Mouse (Mus musculus): ENCODE measurements around the gene Zfp39. TPM values are rescaled to one million over a fixed set of nuclear protein-coding genes. Genes with fewer than 3 reads are reported as not detected.

Zfp39 gene
- polyA plus RNA-seq, 1 experiment from 2014 or later, result 6.9 TPM

DNA sequence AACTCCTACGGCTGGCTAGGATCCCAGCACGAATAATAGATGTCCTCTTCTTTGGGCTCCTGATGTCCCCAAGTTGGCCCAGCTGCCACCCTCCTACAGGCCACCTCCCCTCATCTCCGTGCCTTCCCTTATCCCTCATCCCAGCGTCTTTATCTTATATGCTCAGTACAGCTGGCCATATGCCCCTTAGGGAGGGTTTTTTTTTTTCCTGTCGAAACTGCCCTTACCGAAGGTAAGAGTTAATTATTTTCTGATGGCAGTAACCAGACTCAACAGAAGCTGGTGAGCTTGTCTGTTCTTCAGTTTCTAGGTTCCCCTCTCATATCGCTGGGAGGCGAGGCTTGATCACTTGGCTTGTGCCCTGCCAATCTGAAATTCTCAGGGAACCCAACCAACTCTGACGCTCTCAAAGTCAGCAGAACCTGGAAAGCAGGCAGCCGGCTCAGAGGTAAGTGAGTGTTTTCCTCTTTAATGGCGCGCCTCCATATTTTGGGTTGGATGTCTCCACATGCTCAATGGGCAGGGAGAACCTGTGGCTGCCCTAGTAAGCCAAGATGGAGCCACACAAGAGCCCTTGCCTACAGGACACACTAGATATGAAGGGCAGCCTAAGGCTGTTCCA is 13.8 kb upstream of the Zfp39 start, which contains the start of gene Btnl10:
TSS of gene Btnl10 (plus strand) at position 164 of the 622 bp plus-strand sequence.
- Histone ChIP-seq H3K27ac (no peak within 1 kb of the TSS), H3K27me3 (no peaks in the 10 kb centered on the region), H3K9ac (no peak within 1 kb of the TSS), H3K9me3 (no peaks in the 10 kb centered on the region), H3K4me3 (no peak within 1 kb of the TSS), H3K36me3 (no peaks in the 10 kb centered on the region), H3K4me2 (no peak within 1 kb of the TSS), H3K4me1 (peaks cover 5% of the 10 kb centered on the region; the same call in 1 of the 2 replicates)
- WGBS, result 74% methylated on average over 12 of the region's 12 CpGs
- ATAC-seq (ENCODE audit: insufficient number of reproducible peaks, insufficient read depth, low FRiP score, low TSS enrichment, low read depth), result no peak

DNA sequence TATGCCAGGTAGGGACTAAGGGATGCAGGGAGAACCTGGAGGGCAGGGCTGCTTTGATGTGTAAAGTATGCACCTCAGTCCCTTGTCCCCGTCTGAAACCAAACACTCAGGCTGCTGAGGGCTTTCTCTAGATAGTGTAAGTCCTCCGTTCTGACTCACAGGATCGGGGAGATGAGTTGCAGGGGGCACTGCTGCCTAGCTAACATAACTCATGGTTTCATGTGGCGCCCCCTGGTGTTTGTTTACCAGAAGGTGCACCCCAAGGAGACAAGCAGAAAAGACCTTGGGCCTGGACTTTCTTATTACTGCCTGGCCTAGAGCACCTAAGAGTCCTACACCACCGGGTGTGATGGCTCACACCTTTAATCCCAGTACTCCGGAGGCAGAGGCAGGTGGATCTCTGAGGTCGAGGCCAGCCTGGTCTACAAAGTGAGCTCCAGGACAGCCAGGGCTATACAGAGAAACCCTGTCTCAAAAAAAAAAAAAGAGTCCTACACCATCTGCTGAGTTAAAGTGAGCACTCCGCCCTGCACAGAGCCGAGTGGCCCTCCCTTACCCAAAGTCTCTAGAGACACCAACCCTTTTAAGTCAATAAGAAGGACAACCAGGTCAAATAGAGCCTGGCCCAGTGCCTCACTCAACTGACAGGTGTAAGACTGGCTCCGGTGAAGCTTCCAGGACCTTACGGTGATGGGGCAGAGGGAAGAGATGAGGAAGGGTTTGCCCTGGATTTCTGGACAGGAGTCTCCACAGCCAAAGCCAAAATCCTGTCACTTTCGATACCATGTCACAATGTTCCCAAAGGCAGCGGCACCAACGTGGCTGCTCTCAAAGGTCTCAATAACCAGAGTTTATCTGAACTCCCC is 13.1 kb upstream of the Zfp39 start:
- Histone ChIP-seq H3K27ac (no peak overlapping the region), H3K36me3 (no peaks in the 10 kb centered on the region), H3K9ac (no peak overlapping the region), H3K27me3 (no peaks in the 10 kb centered on the region), H3K4me2 (no peak overlapping the region), H3K9me3 (no peaks in the 10 kb centered on the region), H3K4me1 (peaks cover 5% of the 10 kb centered on the region; the same call in 1 of the 2 replicates), H3K4me3 (no peak overlapping the region)
- ATAC-seq (ENCODE audit: insufficient number of reproducible peaks, insufficient read depth, low FRiP score, low TSS enrichment, low read depth), result no peak
- 56% methylated on average over 14 of the region's 14 CpGs for WGBS

DNA sequence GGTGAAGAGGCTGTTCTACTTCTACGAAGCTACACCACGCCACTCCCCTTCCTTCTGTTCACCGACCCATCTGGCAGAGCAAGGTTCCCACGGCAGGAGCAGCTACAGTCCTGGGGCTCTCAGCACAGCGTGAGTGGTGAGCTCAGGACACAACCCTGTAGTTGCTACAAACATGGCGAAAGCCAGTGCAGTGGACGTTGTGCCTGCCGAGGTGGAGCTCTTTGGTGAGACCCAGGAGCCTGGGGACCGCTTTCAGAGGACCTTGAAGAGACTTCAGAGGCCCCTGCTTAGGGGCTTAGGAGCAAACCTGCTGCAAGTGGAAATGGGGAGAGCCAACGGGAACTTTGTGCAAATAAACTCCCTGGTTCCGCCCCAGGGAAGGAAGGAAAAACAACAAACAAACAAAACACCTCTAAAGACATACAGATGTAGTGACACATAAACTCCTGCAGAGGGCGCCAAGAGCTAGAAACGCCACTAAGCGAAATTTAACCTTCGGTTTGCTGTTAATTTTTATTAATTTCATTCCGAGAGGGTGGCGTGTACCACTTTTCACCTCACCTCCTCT is 10.5 kb upstream of the Zfp39 start:
- Histone ChIP-seq H3K9me3 (no peaks in the 10 kb centered on the region), H3K4me1 (peaks cover 5% of the 10 kb centered on the region; the same call in 1 of the 2 replicates), H3K36me3 (no peaks in the 10 kb centered on the region), H3K4me2 (peak overlapping the region; percentile 71), H3K27me3 (no peaks in the 10 kb centered on the region), H3K27ac (no peak overlapping the region; the same call in 1 of the 2 replicates), H3K9ac (peak overlapping the region; percentile 65), H3K4me3 (peak overlapping the region; percentile 43)
- no peak for ATAC-seq (ENCODE audit: insufficient number of reproducible peaks, insufficient read depth, low FRiP score, low TSS enrichment, low read depth)
- WGBS, result 17% methylated on average over 17 of the region's 17 CpGs

DNA sequence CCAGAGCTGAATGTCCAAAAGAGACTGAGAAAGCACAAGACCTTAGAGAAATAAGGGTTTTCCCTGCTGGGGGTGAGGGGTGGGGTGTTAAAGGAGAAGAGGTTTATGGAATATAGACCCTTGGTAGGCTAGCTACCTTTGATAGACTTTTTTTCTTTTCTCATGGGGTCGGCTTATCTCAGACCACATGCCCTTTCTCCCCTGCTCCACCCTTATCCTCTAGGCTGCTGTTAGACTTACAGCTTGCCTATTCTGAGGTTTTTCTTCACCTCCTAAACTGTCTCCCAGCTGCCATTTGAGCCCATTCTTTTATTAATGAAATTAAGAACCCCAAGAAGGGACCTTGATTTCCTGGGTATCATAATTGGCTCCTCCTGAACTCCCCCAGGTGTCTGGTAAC is 9.8 kb upstream of the Zfp39 start:
- Histone ChIP-seq H3K9me3 (no peaks in the 10 kb centered on the region), H3K27me3 (no peaks in the 10 kb centered on the region), H3K36me3 (no peaks in the 10 kb centered on the region), H3K4me1 (peaks cover 5% of the 10 kb centered on the region; the same call in 1 of the 2 replicates), H3K4me2 (0 out of 2 replicates have a peak overlapping the region, but pooled peaks have one; percentile 71), H3K27ac (no peak overlapping the region), H3K4me3 (no peak overlapping the region), H3K9ac (no peak overlapping the region; the same call in 1 of the 2 replicates)
- 78% methylated on average over 1 of the region's 1 CpGs for WGBS
- no peak for ATAC-seq (ENCODE audit: insufficient number of reproducible peaks, insufficient read depth, low FRiP score, low TSS enrichment, low read depth)

DNA sequence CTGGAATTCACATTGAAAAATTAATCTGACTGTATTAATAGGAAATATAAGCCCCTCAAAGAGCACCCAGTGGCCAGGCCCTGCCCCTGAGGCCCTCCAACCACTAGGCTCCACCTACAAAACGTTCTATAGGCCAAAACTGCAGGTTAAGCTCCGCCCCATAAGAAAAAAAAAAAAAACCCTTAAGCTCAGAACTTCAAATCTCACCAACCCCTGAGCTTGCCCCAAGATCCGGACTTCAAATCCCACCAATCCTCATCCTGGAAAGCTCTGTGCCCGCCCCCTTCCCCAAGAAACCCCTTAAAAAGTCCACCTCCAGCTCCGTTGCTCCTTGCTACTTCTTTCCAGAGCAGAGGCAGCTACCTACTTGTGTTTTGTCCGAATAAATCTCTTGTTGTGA is 813 bp upstream of the Zfp39 start:
- Histone ChIP-seq H3K36me3 (peaks cover 23% of the 10 kb centered on the region), H3K4me3 (no peak overlapping the region), H3K27ac (no peak overlapping the region), H3K4me1 (peaks cover 12% of the 10 kb centered on the region), H3K4me2 (0 out of 2 replicates have a peak overlapping the region, but pooled peaks have one; percentile 82), H3K9me3 (no peaks in the 10 kb centered on the region), H3K27me3 (no peaks in the 10 kb centered on the region), H3K9ac (no peak overlapping the region)
- no peak for ATAC-seq (ENCODE audit: insufficient number of reproducible peaks, insufficient read depth, low FRiP score, low TSS enrichment, low read depth)
- 50% methylated on average over 6 of the region's 6 CpGs for WGBS

DNA sequence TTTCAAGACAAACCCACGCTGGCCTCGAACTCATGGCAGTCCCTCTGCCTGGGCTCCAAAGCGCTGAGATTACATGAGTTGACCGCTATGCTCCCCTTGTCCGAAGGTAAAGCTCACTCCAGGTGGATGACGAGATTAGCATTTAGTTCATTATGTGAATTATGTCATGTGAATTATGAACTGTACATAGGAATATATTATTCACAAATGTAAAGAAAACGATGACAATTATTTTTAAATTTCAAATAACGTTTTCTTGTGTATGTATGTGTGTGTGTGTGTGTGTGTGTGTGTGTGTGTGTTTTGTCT is 339 bp upstream of the Zfp39 start:
- no peak for ATAC-seq (ENCODE audit: insufficient number of reproducible peaks, insufficient read depth, low FRiP score, low TSS enrichment, low read depth)
- Histone ChIP-seq H3K4me3 (peak overlapping the region; percentile 84), H3K9me3 (no peaks in the 10 kb centered on the region), H3K27me3 (no peaks in the 10 kb centered on the region), H3K36me3 (peaks cover 25% of the 10 kb centered on the region), H3K9ac (peak overlapping the region; percentile 92), H3K4me2 (peak overlapping the region; percentile 82), H3K27ac (peak overlapping the region; percentile 68; the same call in 1 of the 2 replicates), H3K4me1 (peaks cover 12% of the 10 kb centered on the region)
- 2% methylated on average over 8 of the region's 8 CpGs for WGBS

DNA sequence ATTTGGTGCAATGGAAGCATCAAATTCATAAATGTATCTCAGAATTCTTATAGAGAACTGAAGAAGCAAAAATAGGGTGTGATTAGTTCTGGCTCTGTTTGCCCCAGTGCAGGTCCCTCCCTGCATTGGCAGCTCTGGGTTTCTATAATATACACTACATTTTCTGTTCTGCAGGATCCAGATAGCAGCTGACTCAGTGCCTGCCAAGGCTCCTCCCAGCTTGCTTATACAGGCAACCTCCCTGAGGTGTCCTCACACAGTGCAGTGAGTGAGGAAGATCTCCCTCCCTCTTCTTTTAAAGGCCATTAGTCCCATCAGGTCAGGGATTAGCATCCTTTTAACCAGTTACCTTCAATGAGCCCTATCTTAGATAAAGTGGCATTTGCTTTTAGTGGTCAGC is 2.9 kb downstream of the Zfp39 start:
- H3K4me2 ChIP-seq, result no peak overlapping the region
- no peak overlapping the region for H3K27ac ChIP-seq
- no peak for ATAC-seq (ENCODE audit: insufficient number of reproducible peaks, insufficient read depth, low FRiP score, low TSS enrichment, low read depth)
- peaks cover 45% of the 10 kb centered on the region for H3K36me3 ChIP-seq
- no peak overlapping the region for H3K9ac ChIP-seq
- no peaks in the 10 kb centered on the region for H3K27me3 ChIP-seq
- no peaks in the 10 kb centered on the region for H3K9me3 ChIP-seq
- H3K4me1 ChIP-seq, result peaks cover 12% of the 10 kb centered on the region
- H3K4me3 ChIP-seq, result no peak overlapping the region

DNA sequence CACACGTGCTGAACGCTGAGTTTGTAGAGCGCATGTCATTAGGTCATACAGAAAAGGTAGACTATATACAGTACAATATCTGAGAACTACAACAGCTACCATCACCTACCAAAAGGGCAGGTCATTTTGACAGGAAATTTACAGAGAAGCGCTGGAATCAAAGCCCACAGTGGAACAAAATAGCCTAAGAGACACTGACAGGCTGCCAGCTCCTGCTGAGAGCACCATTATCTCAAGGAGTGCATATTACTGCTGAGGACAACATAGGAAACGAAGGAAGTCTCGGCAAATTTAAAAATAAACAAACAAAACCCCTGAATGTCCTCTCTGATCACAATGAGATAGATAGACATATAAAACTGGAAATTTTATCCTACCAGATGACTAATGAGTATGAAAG is 6.5 kb downstream of the Zfp39 start:
- H3K9me3 ChIP-seq, result no peaks in the 10 kb centered on the region
- H3K4me3 ChIP-seq, result no peak overlapping the region
- ATAC-seq (ENCODE audit: insufficient number of reproducible peaks, insufficient read depth, low FRiP score, low TSS enrichment, low read depth), result no peak
- peaks cover 72% of the 10 kb centered on the region for H3K36me3 ChIP-seq
- no peak overlapping the region for H3K9ac ChIP-seq
- 86% methylated on average over 6 of the region's 6 CpGs for WGBS
- H3K27me3 ChIP-seq, result no peaks in the 10 kb centered on the region
- H3K4me2 ChIP-seq, result no peak overlapping the region
- H3K27ac ChIP-seq, result no peak overlapping the region
- H3K4me1 ChIP-seq, result peaks cover 3% of the 10 kb centered on the region; the same call in 1 of the 2 replicates

DNA sequence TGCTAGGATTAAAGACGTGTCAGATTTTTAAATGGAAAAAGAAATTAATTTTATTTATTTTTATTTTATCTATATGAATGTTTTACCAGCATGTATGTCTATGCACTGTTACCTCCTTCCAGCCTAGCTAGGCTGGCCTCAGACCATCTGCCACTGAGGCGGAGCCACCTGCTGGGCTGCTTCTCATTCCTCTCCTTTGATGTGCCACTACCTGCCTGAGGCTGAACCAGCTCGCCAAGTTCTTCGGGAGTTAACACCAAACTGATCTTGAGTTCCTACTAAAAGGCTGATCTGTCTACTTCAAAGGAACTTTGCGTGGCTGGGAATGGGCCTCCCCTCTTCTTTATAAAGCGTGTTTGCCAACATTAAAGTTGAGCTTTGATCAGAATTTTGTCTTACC is 9.6 kb downstream of the Zfp39 start:
- no peak overlapping the region for H3K27ac ChIP-seq
- H3K9ac ChIP-seq, result no peak overlapping the region
- no peak overlapping the region for H3K4me3 ChIP-seq
- H3K4me1 ChIP-seq, result no peaks in the 10 kb centered on the region
- H3K27me3 ChIP-seq, result no peaks in the 10 kb centered on the region
- H3K36me3 ChIP-seq, result peaks cover 75% of the 10 kb centered on the region
- WGBS, result 68% methylated on average over 6 of the region's 6 CpGs
- no peaks in the 10 kb centered on the region for H3K9me3 ChIP-seq
- H3K4me2 ChIP-seq, result no peak overlapping the region
- ATAC-seq (ENCODE audit: insufficient number of reproducible peaks, insufficient read depth, low FRiP score, low TSS enrichment, low read depth), result no peak

DNA sequence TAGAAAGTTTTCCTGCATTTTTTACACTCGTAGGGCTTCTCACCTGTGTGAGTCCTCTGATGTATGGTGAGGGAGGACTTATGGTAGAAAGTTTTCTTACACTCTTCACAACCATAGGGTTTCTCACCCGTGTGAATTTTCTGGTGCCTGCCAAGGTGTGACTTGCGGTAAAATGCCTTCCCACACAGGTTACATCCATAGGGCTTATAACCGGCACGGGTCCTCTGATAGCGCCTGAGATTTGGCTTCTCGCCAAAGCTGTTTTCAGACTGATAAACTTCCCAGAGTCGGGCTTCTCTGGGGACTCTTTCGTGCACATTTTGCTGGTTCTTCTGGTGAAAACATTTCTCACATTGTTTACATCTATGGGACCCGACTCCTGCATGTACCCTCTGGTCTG is 13.5 kb downstream of the Zfp39 start:
- Histone ChIP-seq H3K36me3 (peaks cover 63% of the 10 kb centered on the region), H3K9me3 (no peaks in the 10 kb centered on the region), H3K4me2 (no peak overlapping the region), H3K9ac (no peak overlapping the region), H3K4me3 (no peak overlapping the region), H3K4me1 (no peaks in the 10 kb centered on the region), H3K27ac (no peak overlapping the region), H3K27me3 (no peaks in the 10 kb centered on the region)
- 91% methylated on average over 10 of the region's 10 CpGs for WGBS
- no peak for ATAC-seq (ENCODE audit: insufficient number of reproducible peaks, insufficient read depth, low FRiP score, low TSS enrichment, low read depth)

DNA sequence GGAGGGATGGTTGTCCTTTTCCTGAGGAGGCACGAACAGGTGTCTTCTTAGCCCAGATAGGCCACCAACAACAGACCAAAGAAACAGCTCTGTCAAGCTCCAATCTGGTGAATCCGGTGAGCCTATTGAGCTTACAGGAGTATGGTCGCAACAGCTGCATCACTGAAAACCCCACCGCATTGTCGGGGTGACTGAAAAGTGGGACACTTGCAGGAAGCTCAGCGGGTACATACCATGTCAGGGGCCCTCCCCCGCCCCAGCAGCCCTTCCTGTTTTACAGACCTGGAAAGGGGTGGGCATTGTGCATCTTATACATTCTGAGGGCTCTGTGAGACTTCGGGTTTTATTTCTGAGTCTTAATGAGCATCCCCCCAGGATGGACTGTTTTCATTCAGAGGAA is 20.3 kb downstream of the Zfp39 start:
- Histone ChIP-seq H3K27ac (no peak overlapping the region), H3K27me3 (no peaks in the 10 kb centered on the region), H3K9me3 (no peaks in the 10 kb centered on the region), H3K9ac (no peak overlapping the region), H3K4me2 (no peak overlapping the region), H3K4me3 (no peak overlapping the region), H3K4me1 (no peaks in the 10 kb centered on the region), H3K36me3 (peaks cover 42% of the 10 kb centered on the region)
- no peak for ATAC-seq (ENCODE audit: insufficient number of reproducible peaks, insufficient read depth, low FRiP score, low TSS enrichment, low read depth)
- 84% methylated on average over 8 of the region's 8 CpGs for WGBS

DNA sequence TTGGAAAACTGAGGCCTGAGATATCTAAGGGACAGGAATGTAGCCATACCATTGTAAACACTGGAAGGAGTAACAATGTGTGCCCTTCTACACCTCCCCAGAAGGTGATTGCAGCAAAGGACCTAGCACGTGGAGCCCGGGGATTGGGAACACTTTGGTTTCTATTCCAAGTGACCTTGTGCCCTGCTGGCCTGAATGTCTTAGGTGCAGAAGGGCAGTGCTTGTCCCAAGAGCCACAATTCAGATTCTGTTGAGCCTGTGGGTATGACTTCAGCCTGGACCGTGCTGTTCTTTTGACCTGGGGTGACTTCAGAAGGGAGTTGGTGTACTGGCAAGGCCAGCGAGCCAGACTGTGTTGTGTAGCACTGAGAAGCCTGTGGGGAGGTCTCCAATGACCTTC is 33.1 kb downstream of the Zfp39 start:
- H3K36me3 ChIP-seq, result peaks cover 34% of the 10 kb centered on the region
- WGBS, result 92% methylated on average over 4 of the region's 4 CpGs
- H3K9ac ChIP-seq, result no peak overlapping the region
- H3K4me1 ChIP-seq, result peaks cover 12% of the 10 kb centered on the region
- H3K27ac ChIP-seq, result no peak overlapping the region
- H3K4me3 ChIP-seq, result no peak overlapping the region
- no peak for ATAC-seq (ENCODE audit: insufficient number of reproducible peaks, insufficient read depth, low FRiP score, low TSS enrichment, low read depth)
- no peaks in the 10 kb centered on the region for H3K27me3 ChIP-seq
- no peaks in the 10 kb centered on the region for H3K9me3 ChIP-seq
- no peak overlapping the region for H3K4me2 ChIP-seq

Data from embryonic facial prominence, embryonic 13.5 days (tissue).